Mouse (Mus musculus): ENCODE measurements around the gene Akt1.

DNA sequence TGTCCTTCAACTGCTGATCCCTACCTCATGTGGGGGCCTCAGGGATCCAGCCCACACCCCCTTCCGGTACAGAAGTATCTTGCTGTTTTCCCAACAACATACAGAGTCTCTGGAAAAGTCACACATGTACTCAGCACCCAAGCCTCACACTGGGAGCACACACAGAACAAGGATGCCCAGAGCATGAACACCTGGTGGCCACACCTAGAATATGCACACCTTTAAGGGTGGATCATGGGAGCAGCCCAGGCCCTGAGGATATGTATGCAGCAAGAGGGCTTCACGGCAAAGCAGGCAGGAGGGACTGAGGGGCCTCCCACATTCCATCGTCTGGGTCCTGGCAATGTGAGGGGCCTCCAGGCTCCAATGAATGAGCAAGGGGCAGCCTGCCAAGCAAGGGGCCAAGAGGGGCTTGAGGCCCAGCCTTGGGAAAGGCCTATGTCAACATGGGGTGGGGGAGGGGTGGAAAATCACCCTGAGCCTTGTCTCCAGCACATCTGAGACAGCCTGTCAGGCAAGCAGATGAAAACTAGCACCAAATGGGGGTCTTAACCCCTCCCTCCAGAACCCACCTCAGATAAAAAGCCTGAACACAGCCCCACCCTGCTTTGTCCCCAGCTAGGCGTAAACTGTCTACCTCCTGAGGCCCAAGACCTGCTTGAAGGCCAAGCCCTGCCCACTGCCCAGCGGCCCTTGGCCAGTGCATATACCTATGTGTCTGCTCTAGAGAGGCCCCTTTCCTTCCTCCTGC lies 13.9 kb downstream of the Akt1 start:
- no peak for TF ChIP-seq CTCF (IDR thresholded peaks at IDR 0.05; ENCODE audit: low read depth)
- no peak for TF ChIP-seq EP300 (IDR thresholded peaks at IDR 0.05; ENCODE audit: low read depth)

Data from liver, postnatal 0 days (tissue).